Mouse (Mus musculus) hindbrain, embryonic 15.5 days (tissue): ENCODE measurements at regions not wholly inside any gene's neighbourhood (a gene's known extent, or its start where the extent isn't known, plus 50 kb on each side); places are given as distances from the start of the nearest gene placed in this dataset.

Source experiments
- ATAC-seq: fragments of 200-750 bp; cut with Nextera tagmentation; 2 replicates; pipeline ENCODE4 v1.8.0; 2017; ENCODE audit warnings: low read depth, moderate number of reproducible peaks, moderate TSS enrichment; ENCODE audit not compliant: low FRiP score
- H3K27ac ChIP-seq: fragments of 300-500 bp; sonication (generic); replicated peaks from 2 replicates; pipeline ENCODE4 v1.5.1; 2015; ENCODE audit warnings: mild to moderate bottlenecking, inconsistent platforms
- H3K27me3 ChIP-seq: fragments of 300-500 bp; sonication (generic); 2 replicates; pipeline ENCODE4 v1.6.1; 2015; ENCODE audit warnings: control low read depth, inconsistent platforms
- H3K36me3 ChIP-seq: fragments of 300-500 bp; sonication (generic); 2 replicates; pipeline ENCODE4 v1.6.1; 2015; ENCODE audit warnings: control low read depth, inconsistent platforms
- H3K4me1 ChIP-seq: fragments of 300-500 bp; sonication (generic); replicated peaks from 2 replicates; pipeline ENCODE4 v1.6.1; 2015; ENCODE audit warnings: control low read depth, inconsistent platforms
- H3K4me2 ChIP-seq: fragments of 300-500 bp; sonication (generic); 2 replicates; pipeline ENCODE4 v1.6.1; 2015; ENCODE audit warnings: moderate library complexity, mild to moderate bottlenecking, inconsistent platforms
- H3K4me3 ChIP-seq: fragments of 300-500 bp; sonication (generic); 2 replicates; pipeline ENCODE4 v1.5.1; 2015; ENCODE audit warnings: mild to moderate bottlenecking, inconsistent platforms
- H3K9ac ChIP-seq: fragments of 300-500 bp; sonication (generic); 2 replicates; pipeline ENCODE4 v1.6.1; 2015; ENCODE audit warnings: inconsistent platforms
- H3K9me3 ChIP-seq: fragments of 300-500 bp; sonication (generic); 2 replicates; pipeline ENCODE4 v1.6.1; 2016; ENCODE audit warnings: control low read depth, inconsistent platforms
- WGBS: fragments of 180-500 bp; shearing (Covaris S2); methylation state at CpG from one replicate; pipeline ENCODE4 v1.1.7; 2015; 5-methylcytosine and 5-hydroxymethylcytosine counted together

GRCm38 (mm10) chr2:166233246-166233645 lies 77.8 kb upstream of the Sulf2 start:
- 82% methylated on average over 1 of the region's 1 CpGs for WGBS
- no peak overlapping the region for H3K27ac ChIP-seq
- ATAC-seq: no peak
- H3K36me3 ChIP-seq: no peaks in the 10 kb centered on the region
- peaks cover 10% of the 10 kb centered on the region; the same call in 1 of the 2 replicates for H3K27me3 ChIP-seq
- H3K9me3 ChIP-seq: no peaks in the 10 kb centered on the region
- H3K9ac ChIP-seq: no peak overlapping the region
- H3K4me2 ChIP-seq: no peak overlapping the region
- H3K4me1 ChIP-seq: peaks cover 10% of the 10 kb centered on the region
- H3K4me3 ChIP-seq: no peak overlapping the region

GRCm38 (mm10) chr2:166232376-166232775 lies 76.9 kb upstream of the Sulf2 start:
- no peaks in the 10 kb centered on the region for H3K9me3 ChIP-seq
- H3K36me3 ChIP-seq: no peaks in the 10 kb centered on the region
- ATAC-seq: no peak
- WGBS: 62% methylated on average over 3 of the region's 3 CpGs
- no peak overlapping the region for H3K9ac ChIP-seq
- H3K4me3 ChIP-seq: no peak overlapping the region
- H3K27ac ChIP-seq: no peak overlapping the region
- peaks cover 10% of the 10 kb centered on the region; the same call in 1 of the 2 replicates for H3K27me3 ChIP-seq
- H3K4me1 ChIP-seq: peaks cover 2% of the 10 kb centered on the region
- H3K4me2 ChIP-seq: no peak overlapping the region

- H3K27ac ChIP-seq: no peak overlapping the region
- no peaks in the 10 kb centered on the region for H3K9me3 ChIP-seq
- H3K4me2 ChIP-seq: no peak overlapping the region
- no peak overlapping the region for H3K9ac ChIP-seq
- no peak for ATAC-seq
- H3K36me3 ChIP-seq: no peaks in the 10 kb centered on the region
- no peak overlapping the region for H3K4me3 ChIP-seq
- H3K27me3 ChIP-seq: peaks cover 10% of the 10 kb centered on the region; the same call in 1 of the 2 replicates
- H3K4me1 ChIP-seq: no peaks in the 10 kb centered on the region
- 73% methylated on average over 6 of the region's 6 CpGs for WGBS
Observed at GRCm38 (mm10) chr2:166230617-166231016, 75.2 kb upstream of the Sulf2 start.

GRCm38 (mm10) chr2:166228356-166228755 lies 72.9 kb upstream of the Sulf2 start:
- Histone ChIP-seq H3K27ac (no peak overlapping the region), H3K4me3 (no peak overlapping the region), H3K4me2 (no peak overlapping the region), H3K36me3 (no peaks in the 10 kb centered on the region), H3K4me1 (no peaks in the 10 kb centered on the region), H3K9ac (no peak overlapping the region), H3K27me3 (peaks cover 10% of the 10 kb centered on the region; the same call in 1 of the 2 replicates), H3K9me3 (no peaks in the 10 kb centered on the region)
- 78% methylated on average over 6 of the region's 6 CpGs for WGBS
- ATAC-seq: no peak

GRCm38 (mm10) chr2:166227496-166227895 lies 72.0 kb upstream of the Sulf2 start:
- Histone ChIP-seq H3K4me3 (no peak overlapping the region), H3K4me2 (no peak overlapping the region), H3K27me3 (peaks cover 11% of the 10 kb centered on the region; the same call in 1 of the 2 replicates), H3K9ac (no peak overlapping the region), H3K36me3 (no peaks in the 10 kb centered on the region), H3K4me1 (no peaks in the 10 kb centered on the region), H3K27ac (no peak overlapping the region), H3K9me3 (no peaks in the 10 kb centered on the region)
- ATAC-seq: no peak
- 44% methylated on average over 5 of the region's 5 CpGs for WGBS

- no peaks in the 10 kb centered on the region for H3K9me3 ChIP-seq
- ATAC-seq: no peak
- H3K27ac ChIP-seq: no peak overlapping the region
- H3K4me3 ChIP-seq: no peak overlapping the region
- H3K27me3 ChIP-seq: peaks cover 11% of the 10 kb centered on the region; the same call in 1 of the 2 replicates
- no peaks in the 10 kb centered on the region for H3K36me3 ChIP-seq
- 24% methylated on average over 3 of the region's 3 CpGs for WGBS
- H3K9ac ChIP-seq: no peak overlapping the region
- H3K4me1 ChIP-seq: no peaks in the 10 kb centered on the region
- H3K4me2 ChIP-seq: no peak overlapping the region
Observed at GRCm38 (mm10) chr2:166226929-166227328, 71.5 kb upstream of the Sulf2 start.

- 96% methylated on average over 2 of the region's 2 CpGs for WGBS
- no peak overlapping the region for H3K4me2 ChIP-seq
- H3K9ac ChIP-seq: no peak overlapping the region
- no peaks in the 10 kb centered on the region for H3K9me3 ChIP-seq
- ATAC-seq: no peak
- H3K36me3 ChIP-seq: no peaks in the 10 kb centered on the region
- H3K27ac ChIP-seq: no peak overlapping the region
- peaks cover 11% of the 10 kb centered on the region; the same call in 1 of the 2 replicates for H3K27me3 ChIP-seq
- no peaks in the 10 kb centered on the region for H3K4me1 ChIP-seq
- no peak overlapping the region for H3K4me3 ChIP-seq
Observed at GRCm38 (mm10) chr2:166226331-166226730, 70.9 kb upstream of the Sulf2 start.

- Histone ChIP-seq H3K4me1 (no peaks in the 10 kb centered on the region), H3K4me2 (no peak overlapping the region), H3K4me3 (no peak overlapping the region), H3K9ac (no peak overlapping the region), H3K27me3 (peaks cover 11% of the 10 kb centered on the region; the same call in 1 of the 2 replicates), H3K36me3 (no peaks in the 10 kb centered on the region), H3K27ac (no peak overlapping the region), H3K9me3 (no peaks in the 10 kb centered on the region)
- no peak for ATAC-seq
- WGBS: 88% methylated on average over 9 of the region's 9 CpGs
Observed at GRCm38 (mm10) chr2:166225354-166225753, 69.9 kb upstream of the Sulf2 start.

- Histone ChIP-seq H3K4me1 (peaks cover 25% of the 10 kb centered on the region), H3K27ac (no peak overlapping the region), H3K9ac (no peak overlapping the region), H3K4me3 (no peak overlapping the region), H3K36me3 (no peaks in the 10 kb centered on the region), H3K9me3 (no peaks in the 10 kb centered on the region), H3K27me3 (peaks cover 18% of the 10 kb centered on the region), H3K4me2 (no peak overlapping the region)
- 68% methylated on average over 9 of the region's 9 CpGs for WGBS
- ATAC-seq: no peak
Observed at GRCm38 (mm10) chr2:166218783-166219182, 63.3 kb upstream of the Sulf2 start.

- WGBS: 41% methylated on average over 11 of the region's 11 CpGs
- H3K4me3 ChIP-seq: no peak overlapping the region
- peaks cover 17% of the 10 kb centered on the region for H3K27me3 ChIP-seq
- no peak overlapping the region for H3K9ac ChIP-seq
- peak overlapping the region; percentile 57 for H3K27ac ChIP-seq
- peaks cover 29% of the 10 kb centered on the region for H3K4me1 ChIP-seq
- ATAC-seq: peak; percentile 16; the same call in 1 of the 2 replicates
- no peaks in the 10 kb centered on the region for H3K36me3 ChIP-seq
- no peak overlapping the region for H3K4me2 ChIP-seq
- H3K9me3 ChIP-seq: no peaks in the 10 kb centered on the region
Observed at GRCm38 (mm10) chr2:166216512-166216865, 61.0 kb upstream of the Sulf2 start.

- peaks cover 29% of the 10 kb centered on the region for H3K4me1 ChIP-seq
- H3K27me3 ChIP-seq: peaks cover 17% of the 10 kb centered on the region
- ATAC-seq: peak; percentile 91
- H3K4me2 ChIP-seq: no peak overlapping the region
- no peak overlapping the region for H3K4me3 ChIP-seq
- H3K36me3 ChIP-seq: no peaks in the 10 kb centered on the region
- peak overlapping the region; percentile 57 for H3K27ac ChIP-seq
- 23% methylated on average over 18 of the region's 18 CpGs for WGBS
- H3K9ac ChIP-seq: no peak overlapping the region
- H3K9me3 ChIP-seq: no peaks in the 10 kb centered on the region
Observed at GRCm38 (mm10) chr2:166215610-166216511, 60.4 kb upstream of the Sulf2 start.

GRCm38 (mm10) chr2:166215191-166215590 lies 59.7 kb upstream of the Sulf2 start:
- no peak; the same call in 1 of the 2 replicates for ATAC-seq

More at GRCm38 (mm10) chr2:166215191-166215590, 59.7 kb upstream of the Sulf2 start:
- Histone ChIP-seq H3K4me2 (no peak overlapping the region), H3K27me3 (peaks cover 17% of the 10 kb centered on the region), H3K9me3 (no peaks in the 10 kb centered on the region), H3K4me3 (no peak overlapping the region), H3K4me1 (peaks cover 29% of the 10 kb centered on the region), H3K36me3 (no peaks in the 10 kb centered on the region), H3K27ac (no peak overlapping the region; the same call in 1 of the 2 replicates), H3K9ac (no peak overlapping the region)
- WGBS: 25% methylated on average over 7 of the region's 7 CpGs
